Mouse (Mus musculus) urinary bladder, adult 18-20 months (tissue): Measurements from ENCODE around the gene Vstm4.

Experiments
- DNase-seq, 2 experiments: peaks; one replicate each; pipeline ENCODE4 v3.0.0; 2022; ENCODE audit warnings: low spot score in 2 of 2, mixed read lengths in 2 of 2

Gene Vstm4

DNA sequence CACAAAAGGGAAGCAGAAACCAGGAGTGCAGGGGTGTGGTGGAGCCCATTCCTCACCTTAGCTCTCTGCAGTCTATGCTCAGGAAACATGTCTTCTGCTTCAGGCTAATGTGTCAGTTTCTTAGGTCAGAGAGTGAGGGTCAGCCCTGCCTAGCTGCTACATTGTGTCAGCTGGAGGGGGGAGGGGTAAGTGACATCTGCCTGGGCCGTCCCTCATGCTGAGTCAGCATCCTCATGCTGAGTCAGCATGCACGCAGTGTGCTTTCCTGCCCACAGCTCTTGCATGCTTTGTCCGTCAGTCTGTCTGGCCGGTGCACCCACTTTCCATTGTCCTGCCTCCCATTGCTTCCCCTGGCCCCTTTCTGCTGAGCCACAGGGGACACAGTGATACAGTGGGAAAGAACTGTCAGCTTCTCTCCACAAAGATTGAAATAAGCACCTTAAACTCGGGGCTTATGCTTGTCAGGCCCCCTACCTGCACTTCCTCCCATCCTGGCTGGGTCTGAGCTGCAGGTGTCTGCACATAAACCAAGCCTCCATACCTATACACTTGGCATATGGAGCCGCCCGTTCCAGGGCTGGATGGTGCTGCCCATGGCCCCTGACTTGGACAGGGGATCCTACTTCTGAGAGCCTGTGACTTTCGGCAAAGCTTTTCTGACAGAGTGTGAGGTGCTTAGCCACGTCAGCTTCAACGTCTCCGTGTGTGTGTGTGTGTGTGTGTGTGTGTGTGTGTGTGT is 3.4 kb downstream of the Vstm4 start:
- DNase-seq, result no peak

DNA sequence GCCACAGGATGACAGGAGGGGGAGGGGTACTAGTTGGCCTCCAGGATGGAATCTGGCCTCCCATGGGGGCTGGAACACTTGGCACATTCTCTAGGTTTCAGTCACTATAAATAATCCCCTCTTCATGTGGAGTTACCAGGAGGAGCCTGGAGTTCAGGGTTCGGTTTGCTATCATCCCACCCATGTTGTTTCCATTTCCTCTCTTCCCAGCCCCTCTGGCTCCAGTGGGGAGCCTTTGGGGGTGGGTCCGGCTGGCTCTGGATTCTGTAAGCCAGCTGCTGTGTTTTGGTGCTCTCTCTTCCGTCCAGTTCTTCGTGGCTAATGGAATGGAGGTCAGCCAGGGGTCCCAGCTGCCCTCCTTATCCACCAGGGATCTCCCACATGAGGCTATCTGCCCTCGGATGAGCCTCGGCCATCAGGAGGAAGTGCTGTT is 4.6 kb downstream of the Vstm4 start:
- no peak for DNase-seq

DNA sequence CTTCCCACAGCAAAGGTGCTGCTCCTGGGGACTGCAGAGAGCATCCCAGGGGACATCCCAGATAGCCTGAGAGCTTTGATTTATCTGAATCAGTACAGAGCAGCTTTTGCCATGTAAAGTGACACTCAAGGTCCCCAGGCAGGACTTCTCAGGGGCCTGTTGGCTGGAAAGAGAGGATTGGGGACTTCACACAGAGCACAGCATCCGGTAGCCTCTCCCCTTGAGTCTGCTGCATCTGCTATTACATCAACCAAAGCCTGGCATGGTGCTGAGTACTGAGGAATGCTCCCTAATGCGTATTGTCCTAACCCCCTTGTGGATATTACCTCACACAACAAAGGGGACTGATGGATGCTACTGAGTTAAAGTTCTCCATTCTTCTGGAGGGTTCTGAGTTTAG is 5.1 kb downstream of the Vstm4 start:
- no peak for DNase-seq

DNA sequence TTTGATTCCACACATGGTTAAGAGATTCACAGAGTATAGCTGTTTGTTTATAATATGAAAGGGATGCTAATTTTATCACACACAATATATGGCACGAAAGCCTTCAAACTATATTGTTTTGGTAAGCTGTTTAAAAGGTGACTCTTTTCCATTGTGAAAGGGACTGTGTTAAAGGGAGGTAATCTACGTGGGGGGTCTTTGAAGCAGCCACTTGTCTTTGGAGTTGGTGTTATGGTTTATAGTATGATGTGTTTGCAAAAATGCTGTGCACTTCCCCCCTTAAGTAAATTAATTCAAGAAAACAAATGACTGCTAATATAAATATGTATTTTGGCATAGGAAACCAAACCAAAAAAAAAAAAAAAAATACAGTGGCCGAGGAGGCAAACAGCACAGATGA is 8.8 kb downstream of the Vstm4 start:
- DNase-seq, result no peak

DNA sequence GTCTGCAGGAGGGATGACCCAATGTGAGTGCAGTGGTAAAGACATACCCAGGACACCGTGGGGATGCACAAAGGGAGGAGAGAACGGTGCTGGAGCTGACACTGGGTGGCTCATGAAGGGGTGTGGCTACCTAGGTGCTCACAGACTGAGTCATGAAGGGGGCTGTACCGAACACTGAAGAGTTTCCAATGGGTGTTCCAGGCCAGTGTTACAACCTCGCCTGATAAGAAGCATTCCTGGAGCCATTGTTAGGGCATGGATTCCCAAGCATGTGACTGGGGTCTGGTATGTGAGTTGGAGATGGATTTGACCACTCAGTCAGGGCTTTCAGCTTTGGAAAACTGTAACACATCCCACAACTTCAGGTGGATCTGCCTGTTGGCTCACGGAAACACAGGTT is 15.4 kb downstream of the Vstm4 start:
- no peak for DNase-seq

DNA sequence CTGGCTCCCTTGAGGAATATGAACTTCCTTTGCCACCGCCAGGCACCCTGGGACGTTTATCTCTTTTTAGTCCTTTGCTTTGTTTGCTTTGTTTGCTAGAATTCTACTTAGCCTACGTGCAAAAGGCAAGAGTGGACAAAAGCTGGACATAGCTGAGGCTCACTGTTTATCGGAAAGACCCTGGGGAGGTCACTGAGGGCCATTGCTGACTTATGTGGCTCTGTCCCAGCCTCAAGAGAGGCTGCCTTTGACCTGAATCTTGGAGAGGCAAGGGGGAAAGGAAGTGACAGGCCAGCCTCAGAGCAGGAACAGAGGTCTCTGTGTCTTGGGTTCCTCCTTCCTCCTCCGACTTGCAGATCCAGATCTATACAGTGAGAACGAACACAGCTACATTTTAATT is 21.0 kb downstream of the Vstm4 start:
- no peak for DNase-seq

DNA sequence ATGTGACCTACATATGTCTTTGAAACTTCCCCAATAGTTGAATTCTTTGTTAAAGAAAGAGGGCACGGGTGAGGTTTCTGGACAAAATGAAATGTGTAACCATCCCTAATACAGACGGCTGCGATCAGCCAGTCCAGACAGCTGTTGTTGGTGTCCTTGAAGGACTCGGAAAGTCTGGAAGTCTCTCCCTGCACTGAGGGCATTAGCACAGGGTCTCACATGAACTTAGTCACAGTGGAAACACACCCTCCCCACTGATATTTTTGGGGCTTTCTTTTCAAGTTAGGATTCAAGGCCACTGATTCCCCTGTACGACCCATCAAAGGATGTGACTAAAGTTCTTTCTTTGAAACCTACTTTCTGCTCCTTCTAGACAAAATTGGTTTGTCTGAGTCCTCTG is 23.8 kb downstream of the Vstm4 start:
- no peak for DNase-seq

DNA sequence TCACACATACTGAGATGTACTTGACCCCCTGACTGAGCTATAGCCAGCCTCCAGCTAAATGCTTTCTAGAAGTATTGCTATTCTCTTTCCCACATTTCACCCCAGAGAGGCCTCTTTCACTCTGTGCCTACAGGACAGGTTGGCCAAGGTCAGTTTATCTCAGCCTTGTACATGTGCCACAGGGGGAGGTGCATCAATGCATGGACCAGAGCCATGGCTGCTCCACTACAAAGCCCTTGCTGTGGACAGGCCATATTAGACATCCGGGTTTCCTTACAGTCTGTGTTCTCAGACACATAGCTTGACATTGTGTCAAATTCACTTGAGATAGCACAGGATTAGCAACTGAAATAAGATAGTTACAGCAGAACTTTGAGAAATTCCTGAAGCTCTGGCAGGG is 25.1 kb downstream of the Vstm4 start:
- DNase-seq, result no peak

DNA sequence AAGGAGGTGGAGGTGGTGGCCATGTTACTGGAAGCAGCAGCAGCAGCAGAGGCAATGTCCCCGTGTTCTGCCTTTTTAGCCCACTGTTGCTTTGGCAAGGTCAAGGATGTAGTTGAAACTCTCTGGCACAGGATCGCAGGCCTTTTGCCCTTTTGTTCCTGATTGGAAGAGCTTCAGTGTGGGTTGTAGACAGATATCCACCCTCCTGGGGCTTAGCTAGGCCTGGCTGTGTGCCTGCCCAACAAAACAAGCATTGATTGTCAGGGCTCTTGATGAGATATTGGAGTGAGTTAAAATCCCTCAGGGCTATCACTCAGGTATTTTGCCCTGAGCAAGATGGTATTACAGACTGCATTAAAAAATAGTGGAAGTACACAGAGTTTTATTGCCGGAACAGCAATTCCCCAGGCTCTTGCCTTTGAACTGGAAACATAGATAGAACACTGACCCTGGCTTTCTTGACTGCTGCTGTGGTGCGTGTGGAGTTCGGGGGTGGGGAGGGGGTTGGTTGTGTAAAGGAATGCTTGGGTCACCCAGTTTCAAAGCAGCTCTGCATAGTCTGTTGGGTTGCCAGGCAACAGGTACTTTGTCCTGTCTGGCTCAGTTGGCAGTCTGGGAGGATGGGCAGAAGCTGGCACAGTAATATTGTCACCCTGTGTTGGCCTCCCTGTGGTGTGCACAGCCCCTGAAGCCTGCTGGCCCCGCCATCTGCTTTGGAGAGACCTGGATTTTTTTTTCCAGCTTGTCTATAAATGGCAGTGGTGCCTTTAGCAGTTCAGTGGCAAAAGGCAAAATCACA is 32.5 kb downstream of the Vstm4 start:
- DNase-seq, result no peak

DNA sequence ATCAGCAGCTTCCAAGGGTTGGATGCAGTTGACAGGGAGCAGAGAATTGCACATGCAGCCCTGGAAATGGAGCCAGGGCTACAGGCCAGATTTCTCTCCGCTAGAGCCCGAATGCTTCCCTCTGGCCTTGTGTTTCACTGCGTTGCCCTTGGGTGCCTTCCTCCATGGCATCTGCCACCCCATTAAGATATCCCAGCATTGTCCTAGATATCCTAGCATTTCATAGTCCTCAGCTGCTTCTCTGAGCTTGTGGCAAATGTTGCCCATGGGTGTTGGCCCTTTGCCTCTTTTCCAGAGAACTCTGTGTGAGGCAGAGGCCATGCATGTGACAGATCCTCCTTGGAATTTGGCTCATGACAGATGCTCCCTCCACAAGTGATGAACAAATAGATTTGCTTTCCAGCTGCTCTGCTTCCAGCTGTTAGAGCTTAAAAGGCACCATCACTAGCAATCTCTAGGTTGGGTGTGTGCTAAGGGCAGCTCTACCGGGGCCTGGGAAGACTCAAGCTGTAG is 37.8 kb downstream of the Vstm4 start:
- DNase-seq, result peak in 1 of 2 experiments; percentile 16

DNA sequence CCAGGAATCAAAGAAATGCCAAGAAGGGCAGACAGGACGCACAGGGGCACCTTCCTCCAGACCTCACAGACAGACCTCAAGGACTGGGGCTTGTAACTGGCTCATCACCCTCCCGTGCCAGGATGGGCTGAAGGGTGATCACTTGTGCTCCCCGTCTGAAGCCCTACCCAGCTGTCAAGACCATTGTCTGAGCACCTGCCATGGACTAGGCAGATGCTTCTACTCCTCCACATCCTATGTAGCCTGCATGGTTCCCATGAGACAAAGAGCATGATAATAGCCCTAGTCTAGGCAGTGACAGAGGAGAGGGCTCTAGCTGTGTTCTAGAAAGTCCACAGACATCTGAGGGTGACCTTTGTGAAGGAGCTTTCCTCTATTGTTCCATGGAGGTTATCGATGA is 38.3 kb downstream of the Vstm4 start:
- no peak for DNase-seq

DNA sequence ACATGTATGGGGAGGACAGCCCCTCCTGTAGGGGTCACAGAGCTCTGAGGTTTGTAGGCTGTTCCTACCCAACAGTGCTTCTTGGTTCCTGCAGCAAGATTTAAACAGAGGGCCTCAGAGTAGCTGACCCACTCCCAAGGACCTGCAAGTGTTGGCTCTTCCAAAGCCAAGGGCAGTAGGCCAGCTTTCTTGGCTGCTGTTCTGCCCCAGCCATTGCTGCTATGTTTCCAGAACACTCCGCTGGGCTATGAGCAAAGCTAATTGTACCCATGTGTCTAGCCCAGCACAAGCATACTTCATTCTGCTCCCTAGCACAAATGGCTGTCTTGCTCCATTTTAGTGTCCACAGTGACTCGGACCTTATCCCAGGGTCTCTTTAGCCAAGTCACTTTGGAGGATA is 40.3 kb downstream of the Vstm4 start:
- no peak for DNase-seq

DNA sequence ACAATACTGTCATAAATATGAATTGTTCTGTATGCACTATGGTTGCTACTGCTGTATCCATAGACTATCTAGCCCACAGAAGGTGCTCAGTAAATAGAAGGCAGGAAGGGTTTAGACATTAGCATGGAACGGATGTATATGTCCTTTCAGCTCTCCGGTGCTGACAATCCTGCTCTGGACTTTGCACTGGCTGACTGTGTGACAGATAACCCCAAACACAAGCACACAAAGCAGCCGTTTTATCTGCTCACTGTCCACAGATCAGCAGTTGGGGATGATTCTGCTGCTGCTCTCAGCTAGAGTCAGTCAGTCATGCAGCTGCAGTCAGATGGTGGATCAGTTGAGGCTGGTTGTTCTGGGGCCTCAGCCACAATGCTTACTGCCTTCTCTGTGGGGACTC is 46.6 kb downstream of the Vstm4 start:
- DNase-seq, result no peak

DNA sequence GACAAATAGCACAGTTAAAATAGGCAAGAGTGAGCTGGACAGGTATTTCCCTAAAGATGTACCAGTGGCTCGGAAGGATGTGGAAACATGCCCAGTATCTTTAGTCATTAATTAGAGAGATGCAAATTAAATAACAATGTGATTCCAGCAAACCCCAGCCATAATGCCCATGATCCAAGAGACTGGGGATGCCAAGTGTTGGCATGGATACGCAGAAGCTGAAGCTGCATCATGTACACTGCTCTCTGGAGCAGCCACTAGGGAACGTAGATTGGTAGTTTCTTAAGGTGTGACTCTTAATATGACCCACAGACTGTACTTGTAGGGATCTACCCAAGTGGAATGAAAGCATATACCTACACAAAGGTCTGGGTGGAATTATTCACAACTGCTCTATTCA is 50.0 kb downstream of the Vstm4 start:
- DNase-seq, result no peak

DNA sequence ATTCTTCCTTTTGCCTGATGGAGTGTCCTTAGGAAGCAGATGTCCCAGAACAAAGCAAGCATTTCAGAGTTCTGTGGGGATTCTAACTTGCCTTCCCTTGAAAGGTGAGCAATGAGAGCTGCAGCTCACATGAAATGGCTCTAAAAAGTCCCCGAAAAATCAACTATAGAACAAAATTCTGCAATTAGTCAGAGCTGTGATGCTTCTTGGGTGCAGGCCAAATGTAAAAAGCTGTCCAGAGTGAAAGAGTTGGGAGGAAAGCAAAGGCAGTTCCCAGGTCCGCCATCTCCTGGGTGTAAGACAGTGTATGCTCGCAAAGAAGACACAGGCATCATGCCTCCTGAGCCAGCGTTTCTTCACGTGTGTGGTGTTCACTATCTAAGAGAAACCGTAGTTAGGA is 52.6 kb downstream of the Vstm4 start:
- no peak for DNase-seq

DNA sequence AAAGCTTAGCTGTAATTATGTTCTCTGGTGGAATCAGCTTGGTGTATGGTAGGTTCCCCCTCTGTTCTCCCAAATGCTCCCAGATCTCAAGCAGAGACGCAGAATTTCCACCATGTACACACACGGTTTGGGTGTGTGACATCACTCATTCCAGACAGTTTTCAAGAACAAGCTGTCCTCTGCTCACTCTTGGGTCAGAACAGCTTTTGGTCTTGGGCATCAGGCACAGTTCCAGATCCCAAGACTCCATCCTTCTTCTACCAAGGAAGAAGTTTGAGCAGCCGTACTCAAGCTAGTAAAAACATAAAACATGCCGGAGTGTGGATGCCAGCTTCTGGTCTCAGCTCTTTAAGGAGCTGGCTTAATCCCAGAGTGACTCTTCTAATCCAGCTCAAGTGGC is 54.6 kb downstream of the Vstm4 start:
- DNase-seq, result no peak

DNA sequence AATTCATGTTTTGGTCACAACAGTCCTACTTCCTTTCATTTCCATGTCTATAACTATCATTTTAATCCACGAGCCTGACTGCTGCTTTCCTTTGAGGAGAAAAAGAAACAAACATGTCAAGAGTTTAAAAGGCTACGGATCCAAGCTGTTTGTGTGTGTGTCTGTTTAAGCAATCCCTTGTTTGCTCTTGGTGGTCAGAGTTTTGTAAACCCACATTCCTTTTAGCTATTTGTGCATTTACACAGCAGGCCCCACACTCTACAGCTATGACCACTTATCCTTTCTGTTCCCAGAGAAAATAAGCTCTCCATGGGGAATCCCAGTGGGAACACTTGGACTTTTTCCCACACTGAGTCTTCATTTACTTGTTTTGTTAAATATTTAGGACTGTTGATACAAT is 58.8 kb downstream of the Vstm4 start:
- no peak for DNase-seq

DNA sequence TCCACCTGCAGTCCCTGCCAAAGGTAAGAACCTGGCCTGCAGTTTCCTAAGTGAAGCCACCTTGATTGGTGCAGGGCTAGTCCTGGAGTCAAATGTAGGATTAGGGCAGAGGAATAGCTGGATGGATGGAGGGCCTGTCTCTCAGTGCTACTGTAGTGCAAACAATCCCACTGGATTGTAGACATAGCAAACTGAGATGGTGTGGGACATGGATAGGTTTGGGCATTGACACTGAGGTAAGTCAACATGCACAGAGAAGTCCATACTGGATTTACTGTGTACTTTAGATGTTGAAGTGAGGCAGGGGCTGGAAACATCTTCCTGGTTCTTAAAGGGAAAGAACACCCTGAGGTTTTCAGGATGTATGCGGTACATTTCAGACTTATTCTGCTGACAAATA is 61.4 kb downstream of the Vstm4 start:
- no peak for DNase-seq

DNA sequence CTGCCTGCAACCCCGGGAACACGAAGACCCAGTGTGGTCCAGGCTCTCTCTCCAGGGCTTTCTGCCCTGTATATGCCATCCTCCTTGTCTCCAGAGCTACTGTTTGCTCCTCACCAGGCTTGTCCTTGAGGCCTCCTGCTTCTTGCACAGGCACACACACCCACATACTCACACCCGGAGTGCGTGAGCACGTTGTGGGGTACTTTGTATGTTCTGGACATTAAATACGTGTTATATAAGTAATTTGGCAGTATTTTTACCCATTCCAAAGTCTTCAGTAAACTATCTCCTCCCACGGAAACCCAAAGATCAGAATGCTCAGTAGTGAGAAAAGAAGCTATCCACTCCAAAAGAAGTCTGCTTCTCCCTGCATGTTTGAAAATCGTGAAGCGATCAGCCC is 67.3 kb downstream of the Vstm4 start:
- DNase-seq, result no peak

DNA sequence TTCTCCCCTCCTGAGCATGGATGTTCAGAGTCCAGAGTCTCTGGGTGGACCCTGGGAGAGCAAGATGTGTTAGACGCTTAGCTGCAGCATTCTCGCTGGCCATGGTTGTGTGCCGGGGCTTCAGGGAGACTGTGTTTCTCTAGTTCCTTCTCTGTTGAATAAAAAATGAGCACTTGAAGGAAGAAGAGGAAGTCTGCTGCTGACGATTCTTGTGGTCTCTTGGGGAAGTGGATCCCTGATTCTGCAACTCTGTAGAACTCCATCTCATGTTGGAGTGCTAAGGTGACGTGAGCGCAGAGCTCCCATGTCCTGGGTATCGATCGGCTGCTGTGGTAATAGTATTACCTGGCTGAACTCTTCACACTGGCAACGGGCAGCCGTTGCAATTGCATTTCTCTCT is 75.2 kb downstream of the Vstm4 start:
- no peak for DNase-seq

DNA sequence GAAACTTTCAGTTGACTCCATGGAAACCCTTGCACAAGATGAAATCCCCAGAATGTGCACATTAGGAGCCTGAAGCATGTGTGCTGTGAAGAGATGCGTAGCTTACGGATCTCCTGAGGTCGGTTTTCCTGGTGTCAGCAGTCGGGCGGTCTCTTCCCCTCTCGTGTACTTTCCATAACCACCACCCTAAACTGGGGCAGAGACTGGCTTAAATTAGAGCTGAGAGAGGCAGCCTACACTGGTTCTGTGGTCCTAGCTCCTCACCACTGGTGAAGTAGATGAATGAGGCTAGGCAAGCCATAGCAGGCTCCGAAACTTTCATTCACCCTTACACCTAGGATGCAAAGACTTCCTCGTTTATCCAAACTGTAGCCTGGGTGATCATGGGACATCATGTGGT is 75.7 kb downstream of the Vstm4 start:
- no peak for DNase-seq

DNA sequence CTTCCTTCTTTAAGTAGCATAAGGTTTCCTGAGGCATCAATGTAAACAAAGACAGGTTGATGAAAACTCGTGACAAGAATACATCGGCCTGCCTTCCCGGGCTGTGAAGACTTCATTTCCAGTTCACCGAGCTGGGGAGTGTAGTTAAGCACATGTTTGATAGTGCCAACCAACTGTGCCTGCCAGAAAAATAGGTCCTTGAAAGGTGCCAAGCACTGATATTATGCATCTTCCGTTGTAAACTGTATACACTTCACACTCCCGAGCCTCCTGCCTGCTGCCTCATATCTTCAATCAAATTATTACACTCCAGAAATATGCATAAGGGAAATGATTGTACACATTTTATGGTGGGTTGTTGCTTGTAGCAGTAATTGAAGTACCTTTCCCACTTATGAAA is 77.5 kb downstream of the Vstm4 start:
- no peak for DNase-seq

DNA sequence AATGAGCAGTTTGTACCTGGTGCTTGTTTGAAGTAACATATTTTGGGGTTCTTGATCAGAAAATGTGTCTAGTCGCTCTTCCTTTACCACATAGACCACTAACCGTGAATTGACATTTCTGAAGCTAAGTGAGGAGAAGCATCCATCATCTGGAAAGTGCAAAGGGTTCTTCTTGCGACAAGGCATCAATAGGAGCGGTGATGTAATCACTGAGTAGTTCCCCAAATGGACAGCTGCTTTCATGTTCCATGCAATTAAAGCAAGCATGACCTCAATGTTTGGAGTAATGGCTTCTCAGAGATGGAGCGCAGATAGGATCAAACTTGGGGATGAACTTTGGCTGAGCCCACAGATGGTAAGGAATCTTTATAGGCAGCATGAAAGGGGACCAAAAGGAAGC is 82.7 kb downstream of the Vstm4 start:
- DNase-seq, result no peak
